Mouse (Mus musculus): ENCODE results near the gene F8a. TPM values are rescaled to one million over a fixed set of nuclear protein-coding genes. Genes with fewer than 3 reads are reported as not detected.
"Not testable (repeated sequence)": the region's sequence is repeated elsewhere in the genome, so short reads cannot be mapped to it uniquely, and the experiment has no call there.

F8a gene
- polyA plus RNA-seq (2012; rRNA removed): 9.9 and 16.7 TPM in 2 replicates

GRCm38 (mm10) chrX:73227914-73228605 lies at the start of gene F8a:
Gene F8a, plus strand, starts transcription at chrX:73228291.
- peak within 1 kb of the TSS; percentile 92 for H3K27ac ChIP-seq (ENCODE audit: insufficient read depth, low read length)
- H3K36me3 ChIP-seq (ENCODE audit: control insufficient read depth, insufficient read depth, low read length): no peaks in the 10 kb centered on the region
- H3K4me3 ChIP-seq (ENCODE audit: extremely low read depth, insufficient read depth, insufficient read length): peak within 1 kb of the TSS; percentile 64
- no peaks in the 10 kb centered on the region for H3K4me1 ChIP-seq (ENCODE audit: control insufficient read depth, insufficient read depth, insufficient read length)
- no peaks in the 10 kb centered on the region for H3K27me3 ChIP-seq (ENCODE audit: control insufficient read depth, insufficient read depth, low read length)
- TF ChIP-seq POLR2A (IDR thresholded peaks at IDR 0.05; ENCODE audit: low read depth, low read length) (peak; percentile 78), CTCF (IDR thresholded peaks at IDR 0.05; ENCODE audit: extremely low read depth, insufficient read depth, insufficient read length, insufficient replicate concordance) (no peak)
- DNase-seq (ENCODE audit: low read depth in 1 of 2, low spot score in 2 of 2): peak; percentile 77
- 31% methylated on average over 39 of the region's 39 CpGs for WGBS

DNA sequence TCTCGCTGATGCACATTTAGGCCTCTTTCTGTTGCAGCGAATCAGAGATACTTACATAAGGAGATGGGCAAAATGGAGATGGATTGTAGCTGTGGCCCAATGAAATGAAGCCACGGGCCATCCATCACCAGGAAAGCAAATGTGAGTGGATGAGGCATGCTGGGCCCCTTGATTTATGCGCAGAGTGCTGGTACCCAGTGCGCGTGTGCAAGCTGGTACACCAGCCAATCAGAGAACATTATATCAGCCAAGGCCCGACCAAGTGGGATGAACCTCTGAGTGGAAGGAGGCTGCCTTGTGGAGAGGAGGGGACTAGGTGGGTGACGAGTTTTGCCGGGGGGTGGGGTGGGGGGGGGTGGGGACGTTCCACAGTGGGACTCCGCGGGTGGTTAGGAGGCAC lies 36.2 kb upstream of the F8a start, which contains the start of gene Xlr3b:
Xlr3b (plus strand) TSS at position 274 of the 400 bp plus-strand sequence.
- 68% methylated on average over 12 of the region's 12 CpGs for WGBS
- H3K36me3 ChIP-seq (ENCODE audit: control insufficient read depth, insufficient read depth, low read length); H3K27ac ChIP-seq (ENCODE audit: insufficient read depth, low read length); H3K27me3 ChIP-seq (ENCODE audit: control insufficient read depth, insufficient read depth, low read length); H3K4me3 ChIP-seq (ENCODE audit: extremely low read depth, insufficient read depth, insufficient read length); H3K4me1 ChIP-seq (ENCODE audit: control insufficient read depth, insufficient read depth, insufficient read length): not testable (repeated sequence)
- DNase-seq (ENCODE audit: low read depth in 1 of 2, low spot score in 2 of 2): peak in 1 of 2 experiments; percentile 3

DNA sequence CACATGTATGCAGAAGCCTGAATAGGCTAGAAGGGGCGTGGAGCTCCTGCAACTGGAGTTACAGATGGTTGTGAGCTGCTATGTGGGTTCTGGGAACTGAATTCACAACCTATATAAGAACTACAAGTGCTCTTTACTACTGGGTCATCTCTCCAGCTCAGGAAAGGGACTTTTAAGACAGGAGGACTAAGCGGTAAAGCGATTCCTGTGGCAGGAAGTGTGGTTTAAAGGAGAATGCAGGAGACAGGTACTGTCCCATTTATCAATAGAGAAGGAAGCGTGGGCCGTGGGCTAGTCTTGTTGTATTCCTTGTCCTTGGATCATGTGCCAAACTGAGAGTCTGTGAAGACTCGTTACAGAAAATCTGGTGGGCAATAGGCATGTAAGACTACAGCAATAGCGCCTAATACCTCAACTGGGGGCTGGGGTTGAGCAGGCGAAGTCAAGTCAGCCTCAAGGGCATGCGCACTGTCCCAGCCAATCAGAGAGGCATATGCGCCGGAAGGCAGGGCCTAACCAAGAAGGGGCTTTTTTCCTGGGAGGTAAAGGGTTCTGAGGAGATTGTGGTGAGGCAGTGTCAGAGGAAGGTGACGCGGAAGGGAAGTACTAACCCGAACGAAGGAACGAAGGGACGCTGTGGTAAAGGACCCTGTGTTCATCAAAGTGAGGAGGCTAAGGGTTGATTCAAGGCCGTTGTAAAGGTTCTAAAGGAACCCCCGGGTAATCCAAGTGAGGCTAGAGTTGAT lies 14.1 kb upstream of the F8a start, which contains the start of gene Xlr4b:
Xlr4b (plus strand) TSS at position 515 of the 746 bp plus-strand sequence.
- WGBS: 40% methylated on average over 19 of the region's 19 CpGs
- H3K36me3 ChIP-seq (ENCODE audit: control insufficient read depth, insufficient read depth, low read length); H3K4me1 ChIP-seq (ENCODE audit: control insufficient read depth, insufficient read depth, insufficient read length); H3K27me3 ChIP-seq (ENCODE audit: control insufficient read depth, insufficient read depth, low read length); H3K27ac ChIP-seq (ENCODE audit: insufficient read depth, low read length); DNase-seq (ENCODE audit: low read depth in 1 of 2, low spot score in 2 of 2): not testable (repeated sequence)
- H3K4me3 ChIP-seq (ENCODE audit: extremely low read depth, insufficient read depth, insufficient read length): peak within 1 kb of the TSS; percentile 34; the same call in 1 of the 2 replicates

DNA sequence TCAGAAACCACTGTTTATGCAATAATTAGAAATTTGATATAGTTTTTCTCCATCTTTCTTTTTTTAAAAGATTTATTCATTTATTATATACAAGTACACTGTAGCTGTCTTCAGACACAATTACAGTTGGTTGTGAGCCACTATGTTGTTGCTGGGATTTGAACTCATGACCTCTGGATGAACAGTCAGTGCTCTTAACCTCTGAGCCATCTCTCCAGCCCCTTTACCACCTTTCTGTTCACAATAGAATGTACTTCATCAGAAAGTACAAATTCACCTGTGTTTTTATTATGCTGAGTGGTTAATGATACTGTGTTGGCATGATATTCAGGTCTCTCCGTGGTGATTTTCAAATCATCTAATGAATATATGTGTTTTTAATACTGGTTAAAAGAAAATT lies 2.7 kb upstream of the F8a start:
- Histone ChIP-seq H3K27me3 (ENCODE audit: control insufficient read depth, insufficient read depth, low read length) (no peaks in the 10 kb centered on the region), H3K36me3 (ENCODE audit: control insufficient read depth, insufficient read depth, low read length) (no peaks in the 10 kb centered on the region), H3K4me1 (ENCODE audit: control insufficient read depth, insufficient read depth, insufficient read length) (no peaks in the 10 kb centered on the region), H3K27ac (ENCODE audit: insufficient read depth, low read length) (no peak overlapping the region), H3K4me3 (ENCODE audit: extremely low read depth, insufficient read depth, insufficient read length) (no peak overlapping the region)
- DNase-seq (ENCODE audit: low read depth in 1 of 2, low spot score in 2 of 2): no peak
- 57% methylated on average over 1 of the region's 1 CpGs for WGBS
- no peak for TF ChIP-seq POLR2A (IDR thresholded peaks at IDR 0.05; ENCODE audit: low read depth, low read length)
- TF ChIP-seq CTCF (IDR thresholded peaks at IDR 0.05; ENCODE audit: extremely low read depth, insufficient read depth, insufficient read length, insufficient replicate concordance): no peak

GRCm38 (mm10) chrX:73228606-73229214 lies 619 bp downstream of the F8a start:
- 24% methylated on average over 51 of the region's 51 CpGs for WGBS
- no peaks in the 10 kb centered on the region for H3K36me3 ChIP-seq (ENCODE audit: control insufficient read depth, insufficient read depth, low read length)
- H3K27me3 ChIP-seq (ENCODE audit: control insufficient read depth, insufficient read depth, low read length): no peaks in the 10 kb centered on the region
- no peaks in the 10 kb centered on the region for H3K4me1 ChIP-seq (ENCODE audit: control insufficient read depth, insufficient read depth, insufficient read length)
- peak overlapping the region; percentile 64 for H3K4me3 ChIP-seq (ENCODE audit: extremely low read depth, insufficient read depth, insufficient read length)
- H3K27ac ChIP-seq (ENCODE audit: insufficient read depth, low read length): peak overlapping the region; percentile 92
- peak in 1 of 2 experiments; percentile 55 for DNase-seq (ENCODE audit: low read depth in 1 of 2, low spot score in 2 of 2)
- TF ChIP-seq CTCF (IDR thresholded peaks at IDR 0.05; ENCODE audit: extremely low read depth, insufficient read depth, insufficient read length, insufficient replicate concordance) (no peak), POLR2A (IDR thresholded peaks at IDR 0.05; ENCODE audit: low read depth, low read length) (no peak)

DNA sequence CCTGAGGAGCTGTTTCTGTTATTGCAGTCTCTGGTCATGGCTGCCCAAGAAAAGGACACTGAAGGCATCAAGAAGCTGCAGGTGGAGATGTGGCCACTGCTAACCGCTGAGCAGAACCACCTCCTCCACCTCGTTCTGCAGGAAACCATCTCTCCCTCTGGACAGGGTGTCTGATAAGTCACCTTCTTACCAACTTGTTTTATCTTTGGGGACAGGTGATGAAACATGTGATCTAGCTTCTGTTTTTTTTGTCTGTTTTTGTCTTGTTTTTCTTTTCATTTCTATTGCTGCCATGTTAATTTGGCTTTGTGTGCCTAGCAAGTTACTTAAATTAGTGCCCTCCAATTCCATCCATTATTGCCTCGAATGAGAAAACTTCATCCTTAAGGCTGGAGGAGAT lies 1.2 kb downstream of the F8a start:
- no peaks in the 10 kb centered on the region for H3K27me3 ChIP-seq (ENCODE audit: control insufficient read depth, insufficient read depth, low read length)
- H3K36me3 ChIP-seq (ENCODE audit: control insufficient read depth, insufficient read depth, low read length): no peaks in the 10 kb centered on the region
- TF ChIP-seq POLR2A (IDR thresholded peaks at IDR 0.05; ENCODE audit: low read depth, low read length) (no peak), CTCF (IDR thresholded peaks at IDR 0.05; ENCODE audit: extremely low read depth, insufficient read depth, insufficient read length, insufficient replicate concordance) (no peak)
- no peak for DNase-seq (ENCODE audit: low read depth in 1 of 2, low spot score in 2 of 2)
- peak overlapping the region; percentile 64; the same call in 1 of the 2 replicates for H3K4me3 ChIP-seq (ENCODE audit: extremely low read depth, insufficient read depth, insufficient read length)
- no peaks in the 10 kb centered on the region for H3K4me1 ChIP-seq (ENCODE audit: control insufficient read depth, insufficient read depth, insufficient read length)
- H3K27ac ChIP-seq (ENCODE audit: insufficient read depth, low read length): no peak overlapping the region
- 34% methylated on average over 3 of the region's 3 CpGs for WGBS

DNA sequence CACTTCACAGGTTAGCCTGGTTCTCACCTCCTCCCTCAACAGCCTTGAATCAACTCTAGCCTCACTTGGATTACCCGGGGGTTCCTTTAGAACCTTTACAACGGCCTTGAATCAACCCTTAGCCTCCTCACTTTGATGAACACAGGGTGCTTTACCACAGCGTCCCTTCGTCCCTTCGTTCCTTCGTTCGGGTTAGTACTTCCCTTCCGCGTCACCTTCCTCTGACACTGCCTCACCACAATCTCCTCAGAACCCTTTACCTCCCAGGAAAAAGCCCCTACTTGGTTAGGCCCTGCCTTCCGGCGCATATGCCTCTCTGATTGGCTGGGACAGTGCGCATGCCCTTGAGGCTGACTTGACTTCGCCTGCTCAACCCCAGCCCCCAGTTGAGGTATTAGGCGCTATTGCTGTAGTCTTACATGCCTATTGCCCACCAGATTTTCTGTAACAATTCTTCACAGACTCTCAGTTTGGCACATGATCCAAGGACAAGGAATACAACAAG lies 14.8 kb downstream of the F8a start, which contains the start of gene Xlr4c:
Xlr4c (minus strand) TSS at position 310 of the 505 bp plus-strand sequence.
- 55% methylated on average over 14 of the region's 14 CpGs for WGBS
- DNase-seq (ENCODE audit: low read depth in 1 of 2, low spot score in 2 of 2); H3K27me3 ChIP-seq (ENCODE audit: control insufficient read depth, insufficient read depth, low read length); H3K4me1 ChIP-seq (ENCODE audit: control insufficient read depth, insufficient read depth, insufficient read length); H3K27ac ChIP-seq (ENCODE audit: insufficient read depth, low read length); H3K36me3 ChIP-seq (ENCODE audit: control insufficient read depth, insufficient read depth, low read length): not testable (repeated sequence)
- peak within 1 kb of the TSS; percentile 14; the same call in 1 of the 2 replicates for H3K4me3 ChIP-seq (ENCODE audit: extremely low read depth, insufficient read depth, insufficient read length)

- H3K27ac ChIP-seq (ENCODE audit: insufficient read depth, low read length); H3K4me3 ChIP-seq (ENCODE audit: extremely low read depth, insufficient read depth, insufficient read length); H3K27me3 ChIP-seq (ENCODE audit: control insufficient read depth, insufficient read depth, low read length); DNase-seq (ENCODE audit: low read depth in 1 of 2, low spot score in 2 of 2); H3K36me3 ChIP-seq (ENCODE audit: control insufficient read depth, insufficient read depth, low read length); H3K4me1 ChIP-seq (ENCODE audit: control insufficient read depth, insufficient read depth, insufficient read length): not testable (repeated sequence)
- 82% methylated on average over 1 of the region's 2 CpGs for WGBS
Observed at GRCm38 (mm10) chrX:73262428-73262827, 34.3 kb downstream of the F8a start.

- not testable (repeated sequence) for H3K27me3 ChIP-seq (ENCODE audit: control insufficient read depth, insufficient read depth, low read length); H3K27ac ChIP-seq (ENCODE audit: insufficient read depth, low read length); H3K36me3 ChIP-seq (ENCODE audit: control insufficient read depth, insufficient read depth, low read length); H3K4me3 ChIP-seq (ENCODE audit: extremely low read depth, insufficient read depth, insufficient read length); DNase-seq (ENCODE audit: low read depth in 1 of 2, low spot score in 2 of 2); H3K4me1 ChIP-seq (ENCODE audit: control insufficient read depth, insufficient read depth, insufficient read length)
- 88% methylated on average over 14 of the region's 14 CpGs for WGBS
Observed at GRCm38 (mm10) chrX:73265270-73265669, 37.2 kb downstream of the F8a start, which contains the start of gene Xlr3c. Gene Xlr3c, minus strand, starts transcription at chrX:73265390.

All from spleen, adult 2 months (tissue).